Mouse (Mus musculus): Measurements from ENCODE around the gene Thap8.
A peak's percentile ranks its signal among the peaks of the same experiment; 100 is the strongest.

The Thap8 gene

DNA sequence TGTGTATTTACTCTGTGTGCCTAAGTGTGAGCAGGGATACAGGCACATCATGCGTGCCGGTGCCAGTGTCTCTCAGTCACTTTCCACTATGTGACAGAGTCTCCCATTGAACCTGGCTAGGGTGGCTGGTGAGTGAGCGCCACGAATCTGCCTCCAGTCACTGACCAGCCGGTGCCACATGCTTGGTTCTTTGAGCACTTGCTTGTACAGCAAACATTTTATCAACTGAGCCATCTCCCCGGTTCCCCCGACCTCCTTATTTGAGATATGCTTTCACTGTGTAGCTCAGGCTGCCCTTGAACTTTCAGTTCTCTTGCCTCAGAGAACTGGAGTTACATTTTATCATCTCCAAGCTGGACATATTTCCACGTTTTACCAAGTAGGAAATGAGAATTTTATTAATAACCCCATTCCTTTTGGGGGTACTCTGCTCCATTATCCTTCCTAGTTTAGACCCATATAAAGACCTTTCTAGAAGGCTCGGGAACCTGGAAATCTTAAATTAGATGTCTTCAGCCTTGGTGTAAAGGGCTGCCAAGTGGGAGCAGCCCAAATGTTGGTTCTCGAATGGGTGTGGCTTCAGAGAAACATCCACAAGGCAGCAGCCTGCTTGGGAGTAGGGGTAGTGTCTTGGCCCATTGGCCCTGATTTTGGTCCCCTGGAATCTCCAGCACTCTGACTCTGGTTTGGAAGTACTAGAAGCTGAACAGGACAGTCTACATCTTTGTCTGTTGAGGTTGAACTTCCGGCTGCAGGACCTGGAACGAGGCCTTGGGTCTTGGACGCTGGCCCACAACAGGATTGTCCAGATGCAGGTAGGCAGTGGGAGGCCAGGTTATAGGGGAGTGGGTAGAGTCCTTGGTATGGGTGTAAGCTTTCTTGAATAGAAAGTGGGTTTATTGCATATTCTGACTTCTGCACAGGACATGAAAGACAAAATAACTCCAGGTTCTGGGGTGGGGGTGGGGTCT, 36.0 kb downstream of the Thap8 start:
- DNase-seq (ENCODE audit: low spot score in 2 of 2) = no peak

DNA sequence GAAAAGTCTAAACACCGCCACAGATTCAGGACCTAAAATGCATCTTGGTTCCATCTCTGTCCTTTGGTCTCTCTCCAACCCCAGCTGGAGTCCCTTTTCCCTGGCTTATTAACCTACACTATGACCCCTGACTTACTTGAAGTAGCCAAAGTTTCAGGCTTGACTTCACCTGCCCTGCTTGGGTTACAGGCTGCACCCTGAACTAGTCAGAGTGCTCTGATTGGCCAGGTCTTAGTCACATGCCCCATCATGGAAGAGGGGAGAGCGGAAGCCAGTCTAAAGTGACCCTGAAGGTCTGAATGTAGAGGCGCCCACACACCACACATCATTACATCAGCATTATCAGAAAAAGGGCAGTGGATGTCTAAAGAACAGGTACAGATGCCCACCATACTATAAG, 38.2 kb downstream of the Thap8 start:
- DNase-seq (ENCODE audit: low spot score in 2 of 2) = no peak

DNA sequence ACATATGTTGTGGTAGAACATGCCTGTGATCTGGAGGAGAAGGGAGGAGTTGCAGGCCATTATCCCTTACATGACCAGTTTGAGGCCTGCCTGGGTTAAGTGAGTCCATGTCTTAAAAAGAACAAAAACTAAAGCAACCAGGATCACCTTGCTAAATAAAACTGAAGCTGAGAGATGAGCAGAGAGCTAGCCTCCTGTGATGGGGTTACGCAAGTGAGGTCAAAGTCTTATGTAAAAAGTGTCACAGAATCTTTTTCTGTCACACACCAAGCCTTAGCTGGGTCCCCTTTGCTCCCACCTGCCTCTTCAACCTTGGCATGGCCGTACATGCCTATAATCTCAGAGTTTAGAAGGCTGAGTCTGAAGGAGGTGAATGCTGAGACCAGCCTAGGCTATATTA, 41.1 kb downstream of the Thap8 start:
- DNase-seq (ENCODE audit: low spot score in 2 of 2) = no peak

DNA sequence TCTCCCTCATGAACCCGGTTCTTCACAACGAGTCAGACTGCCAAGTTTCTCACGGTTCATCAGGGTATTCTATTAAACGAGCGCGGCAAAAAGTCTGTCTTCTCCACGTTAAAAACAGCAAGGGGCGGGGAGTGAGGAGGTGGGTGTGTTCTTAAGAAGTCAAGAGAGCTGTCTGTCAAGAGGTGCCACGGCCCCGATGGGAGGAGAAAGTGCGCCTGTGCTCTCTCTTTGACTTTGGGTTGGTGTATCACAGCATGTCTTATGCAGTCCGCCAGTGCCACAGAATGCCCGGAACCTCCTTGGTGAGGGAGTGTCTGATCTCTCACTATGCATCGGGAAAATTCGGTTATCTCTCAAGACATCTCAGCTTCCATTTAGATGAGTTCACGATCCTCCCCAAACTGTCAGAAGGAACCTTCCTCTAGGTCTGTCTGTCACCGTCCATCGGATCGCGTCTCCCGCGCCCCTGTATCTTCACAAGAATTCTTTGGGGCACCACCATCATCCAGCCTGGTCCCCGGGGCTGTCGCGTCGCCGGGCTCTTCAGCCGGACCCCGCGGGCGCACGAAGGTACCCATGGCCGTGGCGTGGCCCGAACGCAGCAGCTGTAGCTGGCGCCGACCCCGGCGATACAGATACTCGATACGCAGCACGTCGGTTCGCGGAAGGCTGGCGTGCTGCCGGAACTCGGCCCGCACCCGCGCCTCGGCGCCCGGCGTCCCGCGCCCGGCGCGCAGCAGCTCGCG, 41.8 kb downstream of the Thap8 start, which contains the start of gene E130208F15Rik:
Gene E130208F15Rik, plus strand, starts transcription at position 202 of the 746 bp plus-strand sequence.
- DNase-seq (ENCODE audit: low spot score in 2 of 2) = peak; percentile 58 to 63

DNA sequence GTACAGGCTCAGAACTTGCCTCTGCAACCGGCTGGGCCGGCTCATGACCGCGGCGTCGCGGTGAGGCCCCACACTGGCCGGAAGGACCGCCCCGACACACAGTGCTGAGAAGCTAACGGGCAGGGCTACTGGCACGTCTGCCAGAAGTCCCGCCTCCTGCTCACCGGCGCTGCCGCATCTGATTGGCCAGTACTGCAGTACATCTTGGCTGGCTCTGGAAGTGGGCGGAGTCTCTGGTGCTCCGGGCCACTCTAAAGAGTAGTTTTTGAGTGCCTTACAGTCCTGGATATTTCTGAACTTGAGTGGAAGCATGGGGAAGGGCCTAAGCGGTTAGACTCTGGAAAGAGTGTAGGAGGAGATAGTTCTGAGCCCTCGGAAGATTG, 42.4 kb downstream of the Thap8 start:
- DNase-seq (ENCODE audit: low spot score in 2 of 2) = peak; percentile 93 to 96

DNA sequence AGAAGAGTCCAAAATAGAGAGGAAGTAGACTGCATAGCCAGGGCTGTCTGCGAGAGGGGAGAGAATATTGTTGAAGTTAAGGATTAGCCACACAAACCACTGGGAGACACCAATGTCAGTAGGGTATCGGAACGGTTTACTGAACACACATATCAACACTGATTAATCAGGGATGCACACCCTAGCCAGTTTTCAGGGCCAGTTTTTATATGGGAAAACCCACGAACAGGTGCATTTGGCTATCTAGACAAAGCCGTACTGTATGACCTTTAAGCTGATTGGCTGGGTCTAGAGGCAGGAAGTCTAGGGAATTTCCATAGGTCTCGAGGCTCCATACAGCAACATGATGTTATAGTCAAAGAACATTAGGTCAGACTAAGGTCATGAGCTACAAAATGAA, 43.0 kb downstream of the Thap8 start:
- DNase-seq (ENCODE audit: low spot score in 2 of 2) = no peak

DNA sequence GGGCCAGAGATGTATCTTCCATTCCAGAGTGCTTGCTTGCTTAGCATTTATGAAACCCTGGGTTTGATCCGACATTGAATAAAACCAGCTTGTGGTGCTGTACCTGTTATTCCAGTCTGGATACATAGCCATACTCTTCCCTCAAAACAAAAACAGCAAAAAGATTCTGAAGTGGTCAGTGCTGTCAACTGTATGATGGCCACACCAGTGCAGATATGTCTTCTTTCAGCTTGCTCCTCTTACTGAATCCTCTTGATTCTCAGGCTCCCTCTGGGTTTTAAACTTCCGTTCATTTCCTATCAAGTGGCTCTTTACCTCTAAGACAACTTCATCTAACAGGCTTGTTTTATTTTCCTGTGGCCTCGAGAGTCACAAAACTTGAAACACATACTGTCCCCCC, 43.9 kb downstream of the Thap8 start, which contains the start of gene Sdhaf1:
Gene Sdhaf1, minus strand, starts transcription at position 101 of the 400 bp plus-strand sequence.
- no peak for DNase-seq (ENCODE audit: low spot score in 2 of 2)

DNA sequence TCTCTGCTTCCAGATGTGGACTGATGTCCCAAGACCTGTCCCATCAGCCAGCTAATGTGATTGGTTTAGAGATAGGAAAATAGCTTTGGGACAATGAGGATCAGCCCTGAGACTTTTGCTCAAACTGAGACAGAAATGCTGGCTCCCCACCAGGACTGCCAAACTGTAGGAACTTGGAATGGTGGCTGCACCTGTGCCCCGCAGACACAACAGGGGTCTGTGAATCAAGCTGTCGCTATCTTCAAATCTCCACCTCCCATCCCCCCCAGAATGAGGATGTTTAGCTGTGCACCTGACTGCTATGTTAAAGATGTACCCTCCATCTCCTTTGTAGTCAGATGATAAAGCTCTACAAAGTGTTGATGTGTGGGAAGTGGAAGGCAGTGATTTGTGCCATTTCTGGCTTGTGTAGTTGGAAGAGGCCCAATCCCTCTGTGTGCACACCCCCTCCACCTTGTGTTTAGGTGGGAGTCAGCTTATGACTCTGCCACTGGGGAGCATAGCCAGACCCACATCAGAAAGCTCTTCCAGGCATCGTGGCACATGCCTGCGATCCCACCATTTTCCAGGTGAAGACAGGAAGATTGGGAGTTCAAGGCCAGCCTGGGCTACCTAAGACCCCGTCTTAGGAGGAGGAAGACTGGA, 44.5 kb downstream of the Thap8 start:
- DNase-seq (ENCODE audit: low spot score in 2 of 2) = no peak

DNA sequence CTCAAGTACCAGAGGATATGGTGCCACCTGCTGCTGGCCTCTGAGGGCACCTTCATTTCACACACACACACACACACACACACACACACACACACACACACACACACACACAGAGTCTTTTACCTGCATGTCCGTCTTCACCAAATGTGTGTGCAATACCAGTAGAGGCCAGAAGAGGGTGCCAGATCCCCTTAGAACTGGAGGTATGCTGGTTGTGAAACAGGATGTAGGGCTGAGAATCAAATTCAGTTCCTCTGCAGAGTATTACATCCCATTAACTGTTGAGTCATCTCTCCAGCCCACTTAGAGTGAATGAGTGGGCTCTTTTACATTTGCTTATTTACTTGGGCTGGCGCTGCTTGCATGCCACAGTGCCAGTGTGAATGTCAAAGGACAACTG, 45.5 kb downstream of the Thap8 start:
- no peak for DNase-seq (ENCODE audit: low spot score in 2 of 2)

DNA sequence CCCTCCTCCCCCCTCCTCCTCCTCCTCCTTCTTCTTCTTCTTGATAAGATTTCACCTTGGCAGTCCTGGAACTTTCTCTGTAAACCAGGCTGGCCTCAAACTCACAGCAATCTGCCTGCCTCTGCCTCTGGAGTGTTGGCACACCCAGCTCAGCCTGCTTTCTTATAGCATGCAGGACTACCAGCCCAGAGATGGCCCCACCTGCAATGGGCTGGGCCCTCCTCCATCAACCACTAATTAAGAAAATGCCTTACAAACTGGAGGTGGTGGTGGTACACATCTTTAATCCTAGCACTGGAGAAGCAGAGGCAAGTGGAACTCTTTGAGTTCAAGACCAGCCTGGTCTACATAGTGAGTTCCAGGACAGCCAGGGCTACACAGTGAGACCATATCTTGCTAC, 46.5 kb downstream of the Thap8 start:
- DNase-seq (ENCODE audit: low spot score in 2 of 2) = no peak

DNA sequence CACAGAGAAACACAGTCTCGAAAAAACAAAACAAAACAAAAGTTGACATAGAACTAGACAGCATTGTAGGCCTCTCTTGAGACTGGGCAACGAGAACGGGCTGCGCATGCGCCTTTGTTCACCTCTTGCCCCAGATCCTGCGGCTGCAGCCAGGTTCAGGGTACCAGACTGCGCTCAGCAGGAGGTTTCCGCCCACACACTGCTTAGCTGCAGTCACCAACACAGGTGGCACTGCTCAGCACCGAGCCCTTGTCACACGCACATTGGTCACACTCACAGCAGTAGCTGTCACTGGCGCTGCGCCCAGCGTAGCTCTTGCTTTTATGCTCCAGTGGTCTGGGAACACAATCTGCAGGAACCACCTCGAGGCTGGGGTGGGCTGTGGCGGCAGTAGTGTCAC, 47.2 kb downstream of the Thap8 start:
- DNase-seq (ENCODE audit: low spot score in 2 of 2) = no peak

DNA sequence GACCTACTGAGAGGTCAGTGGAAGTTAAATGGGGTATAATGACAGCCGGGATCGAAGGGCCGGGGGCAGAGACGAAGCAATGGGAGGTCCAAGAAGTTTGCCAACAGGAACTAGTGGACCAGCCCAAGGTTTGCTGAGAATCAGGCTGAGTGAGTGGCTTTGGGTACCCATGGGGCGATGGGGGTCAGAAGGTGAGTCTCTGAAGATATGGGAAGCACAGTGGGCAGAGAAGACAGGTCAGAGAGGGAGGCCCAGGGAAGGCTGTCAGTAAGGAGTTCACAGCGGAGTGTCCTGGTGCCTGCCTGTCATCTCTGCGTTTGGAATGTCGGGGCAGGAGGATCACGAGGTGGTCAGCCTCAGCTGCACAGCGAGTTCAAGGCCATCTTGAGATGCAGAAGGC, 48.5 kb downstream of the Thap8 start:
- no peak for DNase-seq (ENCODE audit: low spot score in 2 of 2)

DNA sequence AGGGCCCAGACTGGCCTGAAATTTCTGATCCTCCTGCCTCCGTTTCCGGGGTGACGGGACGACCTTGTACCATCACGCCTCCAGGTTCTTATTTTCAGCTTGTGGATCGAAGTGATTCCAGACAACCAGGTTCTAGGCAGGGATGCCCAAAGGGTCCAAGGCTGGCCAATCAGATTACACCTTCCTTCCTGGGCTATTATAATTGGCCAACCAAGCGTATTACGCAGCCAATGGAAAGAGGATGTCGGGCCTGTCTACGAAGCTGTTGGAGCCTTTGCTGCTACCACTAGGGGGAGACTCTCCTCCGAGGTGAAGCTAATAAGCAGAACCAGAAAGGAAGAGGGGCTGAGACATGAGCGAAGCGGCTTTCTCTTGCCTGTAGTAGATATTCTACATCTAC, 52.0 kb downstream of the Thap8 start:
- peak; percentile 85 to 91 for DNase-seq (ENCODE audit: low spot score in 2 of 2)

DNA sequence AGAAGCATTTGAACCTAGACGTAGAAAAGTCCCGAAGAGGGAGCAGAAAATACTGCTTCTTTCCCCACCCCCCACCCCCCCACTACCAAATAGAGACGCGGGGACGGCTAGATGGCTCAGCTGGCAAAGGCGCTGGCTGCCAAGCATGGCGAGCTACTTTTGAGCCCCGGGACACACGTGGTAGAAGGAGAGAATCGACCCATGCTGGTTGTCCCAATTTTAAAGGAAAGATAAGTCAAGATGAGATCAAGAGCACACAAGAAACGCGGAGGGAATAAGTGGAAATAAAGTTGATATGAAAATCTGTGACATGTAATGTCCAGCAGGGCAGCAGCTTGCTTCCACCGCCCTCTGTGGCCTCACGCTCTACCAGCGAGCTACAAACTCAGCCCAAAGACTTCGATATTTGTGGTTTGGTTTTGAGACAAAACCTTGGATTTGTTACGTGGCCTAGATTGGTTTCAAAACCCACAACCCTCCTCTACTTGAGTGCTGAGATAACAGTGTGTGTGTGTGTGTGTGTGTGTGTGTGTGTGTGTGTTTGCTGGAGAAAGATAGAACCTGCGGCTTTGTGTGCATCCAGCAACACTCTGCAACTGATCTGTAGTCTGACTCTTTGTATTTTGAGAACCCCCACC, 52.8 kb downstream of the Thap8 start:
- DNase-seq (ENCODE audit: low spot score in 2 of 2) = no peak

DNA sequence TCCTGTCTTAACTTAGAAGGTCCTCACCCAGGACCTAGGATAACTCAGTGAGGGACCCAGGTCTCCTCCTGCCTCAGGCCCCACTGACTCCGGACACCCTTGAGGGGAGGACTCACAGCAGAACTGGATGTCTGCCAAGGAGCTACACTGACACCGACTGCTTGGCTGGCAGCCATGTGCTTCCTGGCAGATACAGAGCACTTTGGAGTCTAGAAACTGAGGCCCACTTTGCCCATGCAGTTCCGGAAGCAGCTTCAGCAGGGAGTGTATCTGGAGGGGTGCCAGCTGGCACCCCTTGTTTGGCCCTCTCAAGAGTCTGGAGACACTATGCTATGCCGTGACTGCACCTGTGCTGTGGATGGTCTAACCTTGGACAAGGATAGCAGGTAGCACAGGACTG, 53.5 kb downstream of the Thap8 start:
- peak; percentile 77 to 79 for DNase-seq (ENCODE audit: low spot score in 2 of 2)

DNA sequence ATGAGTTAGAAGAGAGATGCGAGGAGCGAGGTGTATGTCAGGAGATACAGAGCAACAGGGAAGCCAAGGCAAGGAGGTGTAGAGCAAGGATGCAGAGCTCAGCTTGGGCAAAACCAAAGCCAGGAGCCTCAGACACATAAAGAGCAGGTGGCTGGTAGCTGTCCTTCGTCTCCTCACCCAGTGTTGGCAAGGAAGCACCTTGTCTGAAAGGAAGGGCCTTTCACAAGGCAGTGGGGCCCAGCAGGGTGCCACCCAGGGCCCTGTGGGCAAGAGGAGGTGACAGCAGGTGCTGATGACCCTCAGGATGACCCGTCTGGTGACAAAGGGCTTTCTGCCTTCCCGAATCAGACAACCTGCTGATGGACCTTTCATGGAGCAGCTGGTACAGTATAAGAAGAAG, 54.7 kb downstream of the Thap8 start:
- no peak for DNase-seq (ENCODE audit: low spot score in 2 of 2)

DNA sequence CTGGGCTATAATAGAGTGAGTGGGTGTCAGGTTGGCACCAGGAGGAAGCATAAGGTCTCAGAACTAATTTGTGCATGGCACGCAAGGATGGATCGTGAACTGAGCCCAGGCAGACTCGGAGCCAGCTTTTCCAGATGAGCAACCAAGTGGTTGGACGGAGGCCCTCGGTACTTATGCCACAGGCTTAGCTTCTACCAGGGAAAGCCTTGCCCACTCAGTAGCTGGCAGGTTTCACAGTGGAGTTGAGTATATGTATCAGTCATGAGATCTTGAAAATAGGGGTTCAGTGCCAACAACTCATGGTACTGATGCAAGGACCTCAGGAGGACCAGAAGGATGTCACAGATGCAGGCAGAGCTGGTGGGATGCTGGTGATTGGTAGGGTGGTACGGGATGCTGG, 55.8 kb downstream of the Thap8 start:
- DNase-seq (ENCODE audit: low spot score in 2 of 2) = no peak

DNA sequence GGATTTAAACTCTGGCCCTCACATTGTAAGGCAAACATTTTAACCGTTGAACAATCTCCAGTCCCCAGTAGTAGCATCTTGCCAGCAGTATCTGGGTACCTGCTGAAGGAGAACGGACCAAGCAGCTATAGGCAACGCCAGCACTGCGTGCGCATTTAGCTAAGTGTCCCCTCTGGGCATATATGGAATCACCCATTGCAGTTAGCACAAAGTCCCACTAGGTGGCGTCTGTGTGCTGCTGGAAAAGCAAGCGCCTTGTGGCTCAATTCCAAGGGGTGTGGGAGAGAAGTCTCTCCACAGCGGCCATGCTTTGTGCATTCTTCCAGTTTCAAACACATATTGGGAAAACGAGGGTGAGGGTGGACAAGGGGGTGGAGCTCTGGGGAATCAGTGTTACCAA, 56.5 kb downstream of the Thap8 start:
- peak; percentile 73 to 87 for DNase-seq (ENCODE audit: low spot score in 2 of 2)

DNA sequence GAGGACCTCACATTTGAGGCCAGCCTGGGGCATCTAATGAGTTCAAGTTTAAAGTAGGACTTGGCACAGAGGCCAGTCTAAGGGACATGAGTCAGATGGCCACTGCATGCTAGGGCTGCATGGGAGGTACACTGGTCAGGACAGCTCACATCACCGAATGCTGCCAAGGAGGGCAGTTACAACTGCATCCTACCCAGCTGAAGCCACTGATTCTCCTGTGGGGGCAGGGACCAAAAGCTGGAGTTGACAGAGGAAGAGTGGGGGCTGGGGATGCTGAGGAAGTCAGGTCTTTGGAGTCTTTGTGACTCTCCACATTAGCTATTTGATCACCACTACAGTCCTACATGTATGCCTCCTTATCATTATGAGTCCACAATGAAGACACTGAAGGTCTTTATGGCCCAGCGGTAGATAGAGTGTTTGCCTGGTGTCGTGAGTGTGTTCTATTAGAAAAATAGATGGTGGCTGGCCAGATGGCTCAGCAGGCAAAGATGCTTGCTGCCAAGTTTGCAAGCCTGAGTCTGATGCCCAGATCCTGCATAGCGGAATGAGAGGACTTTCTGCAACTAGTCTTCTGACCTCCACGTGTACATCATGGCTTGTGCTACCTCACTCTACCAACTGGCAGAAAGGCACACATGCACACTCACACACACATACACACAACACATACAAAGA, 59.7 kb downstream of the Thap8 start:
- no peak for DNase-seq (ENCODE audit: low spot score in 2 of 2)
